Mouse (Mus musculus) stomach, embryonic 15.5 days (tissue): Measurements from ENCODE around the gene Dcun1d3. TPM values are rescaled to one million over a fixed set of nuclear protein-coding genes. Genes with fewer than 3 reads are reported as not detected.
A peak's percentile ranks its signal among the peaks of the same experiment; 100 is the strongest.

Experiments used
- ATAC-seq: fragments of 200-750 bp; cut with Nextera tagmentation; 2 replicates; pipeline ENCODE4 v1.8.0; 2017; ENCODE audit warnings: low read depth, moderate number of reproducible peaks, moderate TSS enrichment; ENCODE audit not compliant: insufficient read depth, low FRiP score
- H3K27ac ChIP-seq: fragments of 300-500 bp; sonication (generic); 2 replicates; pipeline ENCODE4 v1.5.1; 2015; ENCODE audit warnings: mild to moderate bottlenecking, inconsistent platforms
- H3K27me3 ChIP-seq: fragments of 300-500 bp; sonication (generic); replicated peaks from 2 replicates; pipeline ENCODE4 v1.6.1; 2015; ENCODE audit warnings: inconsistent platforms
- H3K36me3 ChIP-seq: fragments of 300-500 bp; sonication (generic); 2 replicates; pipeline ENCODE4 v1.6.1; 2015; ENCODE audit warnings: inconsistent platforms
- H3K4me1 ChIP-seq: fragments of 300-500 bp; sonication (generic); 2 replicates; pipeline ENCODE4 v1.6.1; 2015; ENCODE audit warnings: inconsistent platforms
- H3K4me2 ChIP-seq: fragments of 300-500 bp; sonication (generic); 2 replicates; pipeline ENCODE4 v1.6.1; 2015; ENCODE audit warnings: mild to moderate bottlenecking, inconsistent platforms
- H3K4me3 ChIP-seq: fragments of 300-500 bp; sonication (generic); replicated peaks from 2 replicates; pipeline ENCODE4 v1.5.1; 2015; ENCODE audit warnings: inconsistent platforms
- H3K9ac ChIP-seq: fragments of 300-500 bp; sonication (generic); 2 replicates; pipeline ENCODE4 v1.6.1; 2015; ENCODE audit warnings: inconsistent platforms
- H3K9me3 ChIP-seq: fragments of 300-500 bp; sonication (generic); 2 replicates; pipeline ENCODE4 v1.6.1; 2016; ENCODE audit warnings: inconsistent platforms
- WGBS: fragments of 180-500 bp; shearing (Covaris S2); methylation state at CpG from one replicate; pipeline ENCODE4 v1.1.7; 2015; 5-methylcytosine and 5-hydroxymethylcytosine counted together
- polyA plus RNA-seq: library from polyadenylated mRNA; unstranded; fragments of >200 nt; fragmentation: Nextera tagmentation; extraction: Ambion mirVana; gene quantifications from 2 replicates; pipeline ENCODE4 v1.2.1, GENCODE M21; 2015

Dcun1d3 gene
- polyA plus RNA-seq, 1 experiment from 2014 or later, result 9.0 TPM

- 68% methylated on average over 5 of the region's 5 CpGs for WGBS
- no peak for ATAC-seq
- H3K27ac ChIP-seq, result no peak overlapping the region
- H3K27me3 ChIP-seq, result no peaks in the 10 kb centered on the region
- H3K4me2 ChIP-seq, result no peak overlapping the region
- no peak overlapping the region for H3K9ac ChIP-seq
- H3K4me3 ChIP-seq, result no peak overlapping the region
- peaks cover 7% of the 10 kb centered on the region for H3K4me1 ChIP-seq
- no peaks in the 10 kb centered on the region for H3K36me3 ChIP-seq
- H3K9me3 ChIP-seq, result no peaks in the 10 kb centered on the region
Observed at GRCm38 (mm10) chr7:119864500-119864899, 31.6 kb downstream of the Dcun1d3 start.

- no peaks in the 10 kb centered on the region for H3K9me3 ChIP-seq
- no peak overlapping the region for H3K4me2 ChIP-seq
- H3K36me3 ChIP-seq, result no peaks in the 10 kb centered on the region; the same call in 1 of the 2 replicates
- no peaks in the 10 kb centered on the region for H3K27me3 ChIP-seq
- no peak for ATAC-seq
- no peak overlapping the region for H3K4me3 ChIP-seq
- H3K9ac ChIP-seq, result no peak overlapping the region
- peak overlapping the region; percentile 69 for H3K27ac ChIP-seq
- H3K4me1 ChIP-seq, result peaks cover 7% of the 10 kb centered on the region
- 28% methylated on average over 1 of the region's 1 CpGs for WGBS
Observed at GRCm38 (mm10) chr7:119862167-119862566, 33.9 kb downstream of the Dcun1d3 start.

- 0 out of 2 replicates have a peak overlapping the region, but pooled peaks have one; percentile 0 for H3K4me2 ChIP-seq
- H3K9ac ChIP-seq, result no peak overlapping the region
- no peaks in the 10 kb centered on the region; the same call in 1 of the 2 replicates for H3K36me3 ChIP-seq
- H3K27ac ChIP-seq, result peak overlapping the region; percentile 69
- WGBS, result 31% methylated on average over 6 of the region's 6 CpGs
- ATAC-seq, result peak; percentile 88
- H3K4me3 ChIP-seq, result no peak overlapping the region
- peaks cover 7% of the 10 kb centered on the region for H3K4me1 ChIP-seq
- H3K27me3 ChIP-seq, result no peaks in the 10 kb centered on the region
- H3K9me3 ChIP-seq, result no peaks in the 10 kb centered on the region
Observed at GRCm38 (mm10) chr7:119861335-119862091, 34.6 kb downstream of the Dcun1d3 start.

GRCm38 (mm10) chr7:119860971-119861334, 35.1 kb downstream of the Dcun1d3 start:
- H3K9me3 ChIP-seq, result no peaks in the 10 kb centered on the region
- H3K4me3 ChIP-seq, result no peak overlapping the region
- no peak overlapping the region for H3K9ac ChIP-seq
- H3K4me1 ChIP-seq, result peaks cover 7% of the 10 kb centered on the region
- no peaks in the 10 kb centered on the region; the same call in 1 of the 2 replicates for H3K36me3 ChIP-seq
- H3K27ac ChIP-seq, result peak overlapping the region; percentile 69; the same call in 1 of the 2 replicates
- 0 out of 2 replicates have a peak overlapping the region, but pooled peaks have one; percentile 0 for H3K4me2 ChIP-seq
- H3K27me3 ChIP-seq, result no peaks in the 10 kb centered on the region
- ATAC-seq, result no peak

GRCm38 (mm10) chr7:119860554-119860953, 35.5 kb downstream of the Dcun1d3 start:
- Histone ChIP-seq H3K36me3 (no peaks in the 10 kb centered on the region; the same call in 1 of the 2 replicates), H3K27me3 (no peaks in the 10 kb centered on the region), H3K9me3 (no peaks in the 10 kb centered on the region), H3K4me3 (no peak overlapping the region), H3K4me1 (peaks cover 7% of the 10 kb centered on the region), H3K9ac (no peak overlapping the region), H3K4me2 (no peak overlapping the region), H3K27ac (peak overlapping the region; percentile 35; the same call in 1 of the 2 replicates)
- 0 out of 2 replicates have a peak, but pooled peaks have one; percentile 30 for ATAC-seq
- 65% methylated on average over 2 of the region's 2 CpGs for WGBS

- no peaks in the 10 kb centered on the region for H3K9me3 ChIP-seq
- H3K27ac ChIP-seq, result peak overlapping the region; percentile 35; the same call in 1 of the 2 replicates
- no peak overlapping the region for H3K4me3 ChIP-seq
- H3K4me2 ChIP-seq, result no peak overlapping the region
- H3K36me3 ChIP-seq, result no peaks in the 10 kb centered on the region; the same call in 1 of the 2 replicates
- ATAC-seq, result no peak
- no peaks in the 10 kb centered on the region for H3K27me3 ChIP-seq
- peaks cover 7% of the 10 kb centered on the region for H3K4me1 ChIP-seq
- 79% methylated on average over 3 of the region's 3 CpGs for WGBS
- H3K9ac ChIP-seq, result no peak overlapping the region
Observed at GRCm38 (mm10) chr7:119860116-119860515, 36.0 kb downstream of the Dcun1d3 start.

- Histone ChIP-seq H3K27ac (no peak overlapping the region), H3K9ac (no peak overlapping the region), H3K9me3 (no peaks in the 10 kb centered on the region), H3K36me3 (no peaks in the 10 kb centered on the region; the same call in 1 of the 2 replicates), H3K4me3 (no peak overlapping the region), H3K4me2 (no peak overlapping the region), H3K27me3 (no peaks in the 10 kb centered on the region), H3K4me1 (peaks cover 7% of the 10 kb centered on the region)
- ATAC-seq, result no peak
- 78% methylated on average over 6 of the region's 6 CpGs for WGBS
Observed at GRCm38 (mm10) chr7:119859476-119859875, 36.6 kb downstream of the Dcun1d3 start.

- no peaks in the 10 kb centered on the region for H3K27me3 ChIP-seq
- no peak overlapping the region for H3K9ac ChIP-seq
- H3K4me2 ChIP-seq, result no peak overlapping the region
- no peaks in the 10 kb centered on the region; the same call in 1 of the 2 replicates for H3K36me3 ChIP-seq
- no peak overlapping the region for H3K4me3 ChIP-seq
- no peak overlapping the region for H3K27ac ChIP-seq
- no peak for ATAC-seq
- no peaks in the 10 kb centered on the region for H3K9me3 ChIP-seq
- H3K4me1 ChIP-seq, result no peaks in the 10 kb centered on the region
Observed at GRCm38 (mm10) chr7:119855031-119855430, 41.1 kb downstream of the Dcun1d3 start.

GRCm38 (mm10) chr7:119854362-119854761, 41.7 kb downstream of the Dcun1d3 start:
- Histone ChIP-seq H3K27ac (no peak overlapping the region), H3K9me3 (no peaks in the 10 kb centered on the region), H3K4me2 (no peak overlapping the region), H3K27me3 (no peaks in the 10 kb centered on the region), H3K9ac (no peak overlapping the region), H3K4me3 (no peak overlapping the region), H3K36me3 (no peaks in the 10 kb centered on the region; the same call in 1 of the 2 replicates), H3K4me1 (no peaks in the 10 kb centered on the region)
- no peak for ATAC-seq
- WGBS, result 88% methylated on average over 2 of the region's 2 CpGs

GRCm38 (mm10) chr7:119853186-119853585, 42.9 kb downstream of the Dcun1d3 start:
- no peaks in the 10 kb centered on the region for H3K27me3 ChIP-seq
- WGBS, result 87% methylated on average over 1 of the region's 1 CpGs
- peaks cover 2% of the 10 kb centered on the region; the same call in 1 of the 2 replicates for H3K36me3 ChIP-seq
- no peak overlapping the region for H3K4me2 ChIP-seq
- H3K27ac ChIP-seq, result no peak overlapping the region
- ATAC-seq, result no peak
- no peak overlapping the region for H3K9ac ChIP-seq
- no peak overlapping the region for H3K4me3 ChIP-seq
- H3K4me1 ChIP-seq, result no peaks in the 10 kb centered on the region
- H3K9me3 ChIP-seq, result no peaks in the 10 kb centered on the region

- H3K36me3 ChIP-seq, result peaks cover 2% of the 10 kb centered on the region; the same call in 1 of the 2 replicates
Observed at GRCm38 (mm10) chr7:119852494-119852893, 43.6 kb downstream of the Dcun1d3 start.

GRCm38 (mm10) chr7:119850737-119851136, 45.4 kb downstream of the Dcun1d3 start:
- no peak overlapping the region for H3K27ac ChIP-seq
- WGBS, result 68% methylated on average over 5 of the region's 5 CpGs
- no peaks in the 10 kb centered on the region for H3K4me1 ChIP-seq
- H3K9me3 ChIP-seq, result no peaks in the 10 kb centered on the region
- H3K36me3 ChIP-seq, result peaks cover 2% of the 10 kb centered on the region; the same call in 1 of the 2 replicates
- ATAC-seq, result no peak
- H3K9ac ChIP-seq, result no peak overlapping the region
- no peak overlapping the region for H3K4me2 ChIP-seq
- H3K27me3 ChIP-seq, result no peaks in the 10 kb centered on the region
- H3K4me3 ChIP-seq, result no peak overlapping the region

More at GRCm38 (mm10) chr7:119852494-119852893, 43.6 kb downstream of the Dcun1d3 start:
- ATAC-seq, result no peak
- no peak overlapping the region for H3K4me3 ChIP-seq
- no peak overlapping the region for H3K27ac ChIP-seq
- H3K27me3 ChIP-seq, result no peaks in the 10 kb centered on the region
- no peak overlapping the region for H3K9ac ChIP-seq
- no peak overlapping the region for H3K4me2 ChIP-seq
- H3K4me1 ChIP-seq, result no peaks in the 10 kb centered on the region
- H3K9me3 ChIP-seq, result no peaks in the 10 kb centered on the region
